Mouse (Mus musculus) intestine, postnatal 0 days (tissue): ENCODE results near the gene Samd8. TPM values are rescaled to one million over a fixed set of nuclear protein-coding genes. Genes with fewer than 3 reads are reported as not detected.

Experiments used
- ATAC-seq: fragments of 200-750 bp; cut with Nextera tagmentation; 2 replicates; pipeline ENCODE4 v1.8.0; 2017; ENCODE audit warnings: mild to moderate bottlenecking, moderate TSS enrichment, moderate library complexity
- H3K27ac ChIP-seq: fragments of 300-500 bp; sonication (generic); 2 replicates; pipeline ENCODE4 v1.5.1; 2014; ENCODE audit warnings: mild to moderate bottlenecking, low read depth, low read length, moderate library complexity
- H3K27me3 ChIP-seq: fragments of 300-500 bp; sonication (generic); replicated peaks from 2 replicates; pipeline ENCODE4 v1.6.1; 2014; ENCODE audit warnings: low read length, mixed read lengths; ENCODE audit not compliant: control insufficient read depth, insufficient read depth
- H3K36me3 ChIP-seq: fragments of 300-500 bp; sonication (generic); 2 replicates; pipeline ENCODE4 v1.6.1; 2014; ENCODE audit warnings: mild to moderate bottlenecking, moderate library complexity; ENCODE audit not compliant: control insufficient read depth, insufficient read depth
- H3K4me1 ChIP-seq: fragments of 300-500 bp; sonication (generic); replicated peaks from 2 replicates; pipeline ENCODE4 v1.6.1; 2014; ENCODE audit warnings: antibody characterized with exemption, low read length, mixed read lengths; ENCODE audit not compliant: control insufficient read depth, insufficient read depth
- H3K4me2 ChIP-seq: fragments of 300-500 bp; sonication (generic); replicated peaks from 2 replicates; pipeline ENCODE4 v1.6.1; 2014; ENCODE audit warnings: low read depth, mild to moderate bottlenecking, moderate library complexity
- H3K4me3 ChIP-seq: fragments of 300-500 bp; sonication (generic); 2 replicates; pipeline ENCODE4 v1.5.1; 2014; ENCODE audit warnings: low read depth, low read length
- H3K9ac ChIP-seq: fragments of 300-500 bp; sonication (generic); 2 replicates; pipeline ENCODE4 v1.6.1; 2014; ENCODE audit warnings: mild to moderate bottlenecking, low read depth, low read length
- H3K9me3 ChIP-seq: fragments of 300-500 bp; sonication (generic); 2 replicates; pipeline ENCODE4 v1.6.1; 2016; ENCODE audit warnings: mixed run types; ENCODE audit not compliant: control insufficient read depth
- CTCF ChIP-seq: sonication (generic); IDR thresholded peaks from 2 replicates; pipeline ENCODE4 v1.5.1; 2016; ENCODE audit warnings: low read depth, mild to moderate bottlenecking, control low read depth, antibody characterized with exemption, moderate library complexity
- WGBS: fragments of 180-500 bp; shearing (Covaris S2); extraction: QIAGEN DNeasy Blood & Tissue Kit; methylation state at CpG from one replicate; pipeline ENCODE4 v1.1.7; 2014; 5-methylcytosine and 5-hydroxymethylcytosine counted together
- polyA plus RNA-seq: library from polyadenylated mRNA; unstranded; fragments of >200 nt; fragmentation: Nextera tagmentation; extraction: Ambion mirVana; gene quantifications from 2 replicates; pipeline ENCODE4 v1.2.1, GENCODE M21; 2015

The Samd8 gene
- polyA plus RNA-seq, 1 experiment from 2014 or later, result 16.3 TPM

DNA sequence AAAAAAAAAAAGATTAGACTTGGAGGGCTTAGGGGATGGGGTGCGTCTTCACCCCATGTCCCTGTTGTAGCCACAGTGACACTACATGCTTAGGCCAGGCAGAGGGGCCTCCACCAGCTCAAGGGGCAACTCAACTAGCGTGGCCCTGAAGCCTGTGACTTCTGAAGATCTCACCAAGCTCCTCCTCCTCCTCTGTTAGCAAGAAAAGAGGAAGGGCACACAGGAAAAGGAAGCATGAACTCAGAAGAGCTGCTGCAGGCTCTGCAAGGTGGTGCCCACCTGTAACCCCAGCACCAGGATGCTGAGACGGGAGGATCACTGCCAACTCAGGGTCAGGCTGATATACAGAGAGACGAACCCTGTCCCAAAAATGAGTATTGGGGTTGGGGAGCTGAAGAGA, 61.0 kb downstream of the Samd8 start:
- Histone ChIP-seq H3K27me3 (no peaks in the 10 kb centered on the region), H3K4me3 (no peak overlapping the region), H3K4me2 (no peak overlapping the region), H3K4me1 (no peaks in the 10 kb centered on the region; the same call in 1 of the 2 replicates), H3K36me3 (no peaks in the 10 kb centered on the region), H3K9ac (no peak overlapping the region), H3K9me3 (no peaks in the 10 kb centered on the region), H3K27ac (no peak overlapping the region)
- TF ChIP-seq CTCF, result no peak
- ATAC-seq, result no peak
- 82% methylated on average over 4 of the region's 4 CpGs for WGBS

DNA sequence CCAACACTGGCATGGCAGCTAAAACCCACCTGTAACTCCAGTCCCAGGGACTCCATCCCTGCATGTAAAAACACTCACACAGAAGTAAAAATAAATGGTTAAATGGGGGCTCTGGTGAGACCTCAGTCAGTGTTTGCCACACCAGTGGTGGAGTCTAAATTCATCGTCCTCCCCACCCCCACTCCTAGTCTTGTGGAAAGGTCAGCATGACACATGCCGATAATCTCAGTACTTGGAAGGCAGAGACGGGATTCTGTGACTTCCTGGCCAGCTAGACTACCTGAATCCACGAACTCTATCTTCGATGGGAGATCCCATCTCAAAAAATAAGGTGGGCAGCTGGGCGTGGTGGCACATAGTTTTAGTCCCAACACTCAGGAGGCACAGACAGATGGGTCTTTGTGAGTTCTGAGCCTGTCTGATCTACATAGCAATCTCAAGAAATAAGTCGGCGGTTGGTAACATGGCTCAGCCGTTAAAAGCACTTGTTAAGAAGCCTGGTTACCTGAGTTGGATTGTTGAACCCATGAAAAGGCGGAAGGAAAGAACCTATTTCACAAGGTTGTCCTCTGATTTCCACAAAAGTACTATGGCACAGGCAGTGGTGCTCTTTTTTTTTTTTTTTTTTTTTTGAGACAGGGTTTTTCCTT, 61.5 kb downstream of the Samd8 start:
- Histone ChIP-seq H3K9me3 (no peaks in the 10 kb centered on the region), H3K27ac (no peak overlapping the region), H3K4me2 (no peak overlapping the region), H3K27me3 (no peaks in the 10 kb centered on the region), H3K4me1 (no peaks in the 10 kb centered on the region; the same call in 1 of the 2 replicates), H3K9ac (no peak overlapping the region), H3K4me3 (no peak overlapping the region), H3K36me3 (no peaks in the 10 kb centered on the region)
- no peak for TF ChIP-seq CTCF
- no peak for ATAC-seq
- 84% methylated on average over 10 of the region's 10 CpGs for WGBS

- TF ChIP-seq CTCF, result peak; percentile 79
- H3K9me3 ChIP-seq, result no peaks in the 10 kb centered on the region
- H3K27ac ChIP-seq, result no peak overlapping the region
- no peaks in the 10 kb centered on the region for H3K36me3 ChIP-seq
- ATAC-seq, result peak; percentile 37; the same call in 1 of the 2 replicates
- no peak overlapping the region for H3K4me2 ChIP-seq
- H3K4me1 ChIP-seq, result no peaks in the 10 kb centered on the region
- no peak overlapping the region for H3K9ac ChIP-seq
- H3K4me3 ChIP-seq, result no peak overlapping the region
- WGBS, result 23% methylated on average over 14 of the region's 14 CpGs
- H3K27me3 ChIP-seq, result no peaks in the 10 kb centered on the region
Observed at GRCm38 (mm10) chr14:21812590-21813162, 62.3 kb downstream of the Samd8 start.

DNA sequence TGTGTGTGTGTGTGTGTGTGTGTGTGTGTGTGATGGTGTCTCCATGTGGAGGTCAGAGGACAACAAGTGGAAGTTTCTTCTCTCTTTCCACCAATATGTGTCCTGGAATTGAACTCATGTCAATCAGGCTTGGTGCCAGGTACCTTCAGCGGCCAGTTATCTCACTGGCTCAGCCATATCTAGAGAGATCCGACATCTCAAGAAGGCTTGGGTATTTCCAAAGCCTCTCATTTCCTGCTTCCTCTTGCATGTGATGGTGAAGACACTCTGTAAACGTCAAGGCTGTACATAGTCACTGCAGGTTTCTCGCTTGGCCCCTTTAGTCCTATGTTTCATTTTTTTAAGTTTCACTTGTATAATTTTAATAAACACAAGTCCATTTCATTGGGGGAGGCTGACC, 62.9 kb downstream of the Samd8 start:
- 41% methylated on average over 4 of the region's 4 CpGs for WGBS

DNA sequence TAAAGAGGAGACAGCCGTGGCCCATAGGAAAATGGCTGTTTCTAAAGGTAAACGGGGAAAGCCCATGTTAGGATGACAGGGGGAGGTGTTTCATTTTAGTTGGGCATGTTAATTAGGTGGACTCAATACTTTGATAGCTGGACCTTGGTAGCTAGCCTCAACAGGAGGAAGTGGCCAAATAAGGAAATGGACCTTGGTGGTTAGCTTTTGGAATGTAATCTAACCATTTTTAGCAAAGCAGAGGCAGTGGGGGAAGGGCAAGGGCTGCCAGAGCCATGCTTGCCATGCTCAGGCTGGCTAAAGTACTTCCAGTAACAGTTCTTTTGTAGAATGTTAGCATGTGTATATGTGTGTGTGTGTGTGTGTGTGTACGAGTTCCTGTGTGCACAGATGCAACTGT, 63.5 kb downstream of the Samd8 start:
- Histone ChIP-seq H3K27ac (no peak overlapping the region), H3K36me3 (no peaks in the 10 kb centered on the region), H3K4me2 (no peak overlapping the region), H3K9ac (no peak overlapping the region), H3K9me3 (no peaks in the 10 kb centered on the region), H3K4me1 (no peaks in the 10 kb centered on the region), H3K4me3 (no peak overlapping the region), H3K27me3 (no peaks in the 10 kb centered on the region)
- 73% methylated on average over 3 of the region's 3 CpGs for WGBS
- TF ChIP-seq CTCF, result no peak
- ATAC-seq, result no peak

More for the DNA sequence above, 62.9 kb downstream of the Samd8 start:
- Histone ChIP-seq H3K4me1 (no peaks in the 10 kb centered on the region), H3K4me3 (no peak overlapping the region), H3K27ac (no peak overlapping the region), H3K36me3 (no peaks in the 10 kb centered on the region), H3K27me3 (no peaks in the 10 kb centered on the region), H3K9me3 (no peaks in the 10 kb centered on the region), H3K4me2 (no peak overlapping the region), H3K9ac (no peak overlapping the region)
- ATAC-seq, result no peak
- TF ChIP-seq CTCF, result no peak

DNA sequence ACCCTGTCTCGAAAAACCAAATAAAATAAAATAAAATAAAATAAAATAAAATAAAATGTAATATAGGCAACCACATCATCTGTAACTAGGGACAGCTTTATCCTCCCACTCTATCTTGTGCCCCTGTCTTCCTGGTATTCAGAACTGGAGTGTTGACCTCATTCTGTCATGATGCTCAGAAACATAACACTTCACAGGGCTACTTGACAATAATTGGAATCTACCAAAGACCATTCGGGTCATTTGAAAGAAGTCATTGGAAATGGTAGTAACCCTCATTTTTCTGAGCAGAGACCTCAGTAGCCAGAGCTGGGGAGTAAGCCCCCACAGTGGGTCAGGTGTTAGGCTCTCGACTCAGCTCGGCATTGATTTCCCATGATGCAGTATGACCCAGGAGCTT, 64.3 kb downstream of the Samd8 start:
- H3K4me1 ChIP-seq, result no peaks in the 10 kb centered on the region
- H3K9me3 ChIP-seq, result no peaks in the 10 kb centered on the region
- no peak overlapping the region for H3K9ac ChIP-seq
- no peaks in the 10 kb centered on the region for H3K36me3 ChIP-seq
- 95% methylated on average over 4 of the region's 4 CpGs for WGBS
- no peak for TF ChIP-seq CTCF
- ATAC-seq, result no peak
- no peak overlapping the region for H3K27ac ChIP-seq
- H3K27me3 ChIP-seq, result no peaks in the 10 kb centered on the region
- H3K4me2 ChIP-seq, result no peak overlapping the region
- H3K4me3 ChIP-seq, result no peak overlapping the region
